ENCODE assay signal across 10 mouse cellular contexts in the genomic region with DNA sequence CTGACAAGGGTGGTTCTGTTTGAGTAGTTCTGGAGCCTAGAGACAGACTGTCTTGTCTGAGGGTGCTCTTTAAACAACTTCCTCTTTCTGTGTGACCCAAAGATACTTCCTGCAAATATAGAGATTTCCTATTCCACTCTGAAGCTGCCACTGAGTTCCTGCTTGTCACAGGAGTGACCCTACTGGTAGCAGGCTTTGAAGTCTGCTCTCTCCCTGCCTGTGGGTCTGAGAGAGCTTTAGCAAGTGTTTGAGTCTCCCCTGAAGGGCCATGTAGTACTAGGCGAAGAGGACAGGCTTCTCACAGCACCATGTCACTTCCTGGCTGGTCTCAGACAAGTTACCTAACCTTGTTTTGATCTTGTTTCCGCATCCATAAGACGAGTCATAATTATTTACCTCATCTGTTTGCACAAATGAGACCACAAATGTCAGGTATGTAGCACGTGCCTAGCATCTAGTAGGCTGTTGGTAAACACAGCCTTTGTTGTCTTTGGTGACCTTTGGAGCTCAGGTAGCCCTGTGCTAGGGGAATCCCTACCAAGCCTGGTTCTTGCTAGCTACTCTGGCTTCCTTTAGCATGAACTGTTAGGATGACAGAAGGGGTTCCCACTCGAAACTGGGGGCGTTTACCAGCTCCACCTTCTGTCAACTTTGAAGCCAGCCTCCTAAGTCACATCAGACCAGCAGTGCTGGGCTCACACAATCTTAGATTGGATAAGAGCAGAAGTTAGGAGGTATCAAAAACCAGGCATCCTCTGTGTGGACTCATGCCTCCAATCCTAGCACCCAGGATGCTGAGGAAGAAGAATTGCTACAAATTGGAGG. TPM values are rescaled to one million over a fixed set of nuclear protein-coding genes. Genes with fewer than 3 reads are reported as not detected.
DNase-seq lines count a peak whose midpoint lies in the region; ATAC-seq and TF ChIP-seq lines count a peak whose summit lies in the region.
"Had no signal": no experiment of that assay in that cellular context is flagged by ENCODE, and none has a peak within 500 bp of the region (broad histone marks: within the 10 kb centered on the region; RNA-seq: fewer than 3 reads in every experiment).

No protein-coding gene starts in this region.

- WGBS in lung, postnatal 0 days: 47% methylated on average over 6 of the region's 6 CpGs
- 81% methylated on average over 6 of the region's 6 CpGs for whole genome bisulfite sequencing in forebrain, embryonic 12.5 days

- TF ChIP-seq CTCF in lung, postnatal 0 days (IDR thresholded peaks at IDR 0.05): no peak

- no peaks in the 10 kb centered on the region for H3K9me3 ChIP-seq in lung, postnatal 0 days (ENCODE audit: low read length)
- no peaks in the 10 kb centered on the region for H3K9me3 ChIP-seq in forebrain, embryonic 12.5 days
- H3K9me3 ChIP-seq: forebrain, embryonic 13.5 days had no signal

- no peak overlapping the region for H3K9ac ChIP-seq in lung, postnatal 0 days (replicated peaks; ENCODE audit: low read depth)
- no peak overlapping the region for H3K9ac ChIP-seq in forebrain, embryonic 12.5 days
- H3K9ac ChIP-seq: forebrain, embryonic 13.5 days had no signal

- peak overlapping the region; percentile 59 for H3K27ac ChIP-seq in brown adipose tissue, adult 24 weeks (replicated peaks; ENCODE audit: low read depth, low read length)
- H3K27ac ChIP-seq in lung, postnatal 0 days (ENCODE audit: low read length): peak overlapping the region; percentile 80
- H3K27ac ChIP-seq in forebrain, embryonic 12.5 days: no peak overlapping the region
- H3K27ac ChIP-seq: forebrain, embryonic 13.5 days had no signal

- H3K4me1 ChIP-seq in brown adipose tissue, adult 24 weeks (ENCODE audit: control insufficient read depth, insufficient read depth, insufficient read length, low read length): no peaks in the 10 kb centered on the region
- H3K4me1 ChIP-seq in lung, postnatal 0 days (ENCODE audit: insufficient read depth, low read depth, low read length): peaks cover 4% of the 10 kb centered on the region; the same call in 1 of the 2 replicates
- no peaks in the 10 kb centered on the region for H3K4me1 ChIP-seq in forebrain, embryonic 12.5 days
- H3K4me1 ChIP-seq: forebrain, embryonic 13.5 days had no signal

- H3K27me3 ChIP-seq in lung, postnatal 0 days (replicated peaks; ENCODE audit: insufficient read depth, low read length): no peaks in the 10 kb centered on the region
- peaks cover 1% of the 10 kb centered on the region; the same call in 1 of the 2 replicates for H3K27me3 ChIP-seq in forebrain, embryonic 12.5 days

- H3K4me2 ChIP-seq in lung, postnatal 0 days (replicated peaks; ENCODE audit: low read depth, low read length): no peak overlapping the region
- no peak overlapping the region for H3K4me2 ChIP-seq in forebrain, embryonic 12.5 days
- H3K4me2 ChIP-seq: forebrain, embryonic 13.5 days had no signal

- DNase-seq in spleen, postnatal 36 days (ENCODE audit: low spot score in 2 of 2): peak; percentile 51 to 61
- no peak for DNase-seq in spleen, adult 12 weeks (ENCODE audit: low spot score)
- peak; percentile 81 for DNase-seq in lung, postnatal 0 days (ENCODE audit: low spot score)
- no peak for DNase-seq in urinary bladder, postnatal 14 days (ENCODE audit: low spot score)
- no peak for DNase-seq in adrenal gland, adult 2 months
- DNase-seq: cerebellum, postnatal 14 days; retina, postnatal 1 day had no signal

- no peak overlapping the region for H3K4me3 ChIP-seq in brown adipose tissue, adult 24 weeks (ENCODE audit: insufficient read depth, low read depth, low read length)
- no peak overlapping the region for H3K4me3 ChIP-seq in lung, postnatal 0 days (ENCODE audit: low read depth, low read length)
- H3K4me3 ChIP-seq in forebrain, embryonic 12.5 days (replicated peaks): no peak overlapping the region
- H3K4me3 ChIP-seq: forebrain, embryonic 13.5 days had no signal

- ATAC-seq in lung, postnatal 0 days: peak; percentile 42
- ATAC-seq in forebrain, embryonic 12.5 days (ENCODE audit: low FRiP score): no peak
- ATAC-seq: forebrain, embryonic 13.5 days had no signal

- peak; percentile 60; the same call in 1 of the 2 replicates for TF ChIP-seq EP300 in lung, postnatal 0 days (IDR thresholded peaks at IDR 0.05)

- H3K36me3 ChIP-seq in lung, postnatal 0 days (ENCODE audit: insufficient read depth, low read length): peaks cover 12% of the 10 kb centered on the region; the same call in 1 of the 2 replicates
- H3K36me3 ChIP-seq in forebrain, embryonic 12.5 days (replicated peaks): peaks cover 74% of the 10 kb centered on the region

RNA-seq across cellular contexts. Expression of a gene that starts 7.2 kb away (rescaled TPM):
- polyA plus RNA-seq in brown adipose tissue, adult 24 weeks (2012; ENCODE audit: insufficient read depth, insufficient read length, missing spikeins): 0.79 TPM in 1 of 2 replicates, not detected in the other
- 141 and 152 TPM in 2 replicates for polyA plus RNA-seq in lung, postnatal 0 days (2015; fragmentation: Nextera tagmentation; extraction: Ambion mirVana)
- total RNA-seq in adrenal gland, adult 2 months (2021): under 1 TPM in 1 of 2 experiments, not detected in 1; 0.24 TPM
- 0.07 and 0.38 TPM in 2 replicates for polyA plus RNA-seq in adrenal gland, adult 2 months (2012; rRNA removed)
- polyA plus RNA-seq in forebrain, embryonic 12.5 days (2016; fragmentation: Nextera tagmentation; extraction: Ambion mirVana): 1.5 and 2.4 TPM in 2 replicates

RNA-seq across cellular contexts. Expression of a gene that starts 10.3 kb away (rescaled TPM):
- 17.9 and 21.4 TPM in 2 replicates for polyA plus RNA-seq in brown adipose tissue, adult 24 weeks (2012; ENCODE audit: insufficient read depth, insufficient read length, missing spikeins)
- 21.1 TPM in 2 replicates for polyA plus RNA-seq in lung, postnatal 0 days (2015; fragmentation: Nextera tagmentation; extraction: Ambion mirVana)
- 10 to 100 TPM; 24.6 to 27.1 TPM for total RNA-seq in adrenal gland, adult 2 months (2021)
- polyA plus RNA-seq in adrenal gland, adult 2 months (2012; rRNA removed): 10.6 and 10.9 TPM in 2 replicates
- 46.6 and 52.4 TPM in 2 replicates for polyA plus RNA-seq in forebrain, embryonic 12.5 days (2016; fragmentation: Nextera tagmentation; extraction: Ambion mirVana)

RNA-seq across cellular contexts. Expression of a gene that starts 18.8 kb away (rescaled TPM):
- polyA plus RNA-seq in brown adipose tissue, adult 24 weeks (2012; ENCODE audit: insufficient read depth, insufficient read length, missing spikeins): 202 and 239 TPM in 2 replicates
- polyA plus RNA-seq in lung, postnatal 0 days (2015; fragmentation: Nextera tagmentation; extraction: Ambion mirVana): 74.4 and 81.2 TPM in 2 replicates
- total RNA-seq in adrenal gland, adult 2 months (2021): 100 to 1,000 TPM; 122 to 138 TPM
- polyA plus RNA-seq in adrenal gland, adult 2 months (2012; rRNA removed): 164 and 166 TPM in 2 replicates
- 89.2 and 92.8 TPM in 2 replicates for polyA plus RNA-seq in forebrain, embryonic 12.5 days (2016; fragmentation: Nextera tagmentation; extraction: Ambion mirVana)

RNA-seq across cellular contexts. Expression of a gene that starts 23.9 kb away (rescaled TPM):
- 20.2 and 23.7 TPM in 2 replicates for polyA plus RNA-seq in brown adipose tissue, adult 24 weeks (2012; ENCODE audit: insufficient read depth, insufficient read length, missing spikeins)
- 9.2 and 10.0 TPM in 2 replicates for polyA plus RNA-seq in lung, postnatal 0 days (2015; fragmentation: Nextera tagmentation; extraction: Ambion mirVana)
- total RNA-seq in adrenal gland, adult 2 months (2021): 1 to 10 TPM; 8.2 to 9.4 TPM
- polyA plus RNA-seq in adrenal gland, adult 2 months (2012; rRNA removed): 24.8 and 27.8 TPM in 2 replicates
- polyA plus RNA-seq in forebrain, embryonic 12.5 days (2016; fragmentation: Nextera tagmentation; extraction: Ambion mirVana): 8.4 and 9.0 TPM in 2 replicates

RNA-seq across cellular contexts. Expression of a gene that starts 27.2 kb away (rescaled TPM):
- 72.3 and 86.0 TPM in 2 replicates for polyA plus RNA-seq in brown adipose tissue, adult 24 weeks (2012; ENCODE audit: insufficient read depth, insufficient read length, missing spikeins)
- polyA plus RNA-seq in lung, postnatal 0 days (2015; fragmentation: Nextera tagmentation; extraction: Ambion mirVana): 134 TPM in 2 replicates
- total RNA-seq in adrenal gland, adult 2 months (2021): 10 to 100 TPM; 62.7 to 85.5 TPM
- polyA plus RNA-seq in adrenal gland, adult 2 months (2012; rRNA removed): 152 and 201 TPM in 2 replicates
- 36.6 and 46.6 TPM in 2 replicates for polyA plus RNA-seq in forebrain, embryonic 12.5 days (2016; fragmentation: Nextera tagmentation; extraction: Ambion mirVana)

Comparison
In these comparisons a context has a peak if more than half of its experiments do, and no peak if none do; other contexts are left out.
1. DNase-seq: peak in spleen, postnatal 36 days (2 of 2) and lung, postnatal 0 days (single experiment); none in spleen, adult 12 weeks (single experiment), urinary bladder, postnatal 14 days (single experiment) and adrenal gland, adult 2 months (single experiment).
2. RNA of a gene that starts 7.2 kb away (polyA plus RNA-seq): 141 to 152 TPM in lung, postnatal 0 days; 1.5 to 2.4 TPM in forebrain, embryonic 12.5 days, 0.79 TPM in brown adipose tissue, adult 24 weeks and 0.07 to 0.38 TPM in adrenal gland, adult 2 months; every median in the first group is over 10 times any median in the second.